Mouse (Mus musculus): ENCODE measurements around the gene Tnni1.

DNA sequence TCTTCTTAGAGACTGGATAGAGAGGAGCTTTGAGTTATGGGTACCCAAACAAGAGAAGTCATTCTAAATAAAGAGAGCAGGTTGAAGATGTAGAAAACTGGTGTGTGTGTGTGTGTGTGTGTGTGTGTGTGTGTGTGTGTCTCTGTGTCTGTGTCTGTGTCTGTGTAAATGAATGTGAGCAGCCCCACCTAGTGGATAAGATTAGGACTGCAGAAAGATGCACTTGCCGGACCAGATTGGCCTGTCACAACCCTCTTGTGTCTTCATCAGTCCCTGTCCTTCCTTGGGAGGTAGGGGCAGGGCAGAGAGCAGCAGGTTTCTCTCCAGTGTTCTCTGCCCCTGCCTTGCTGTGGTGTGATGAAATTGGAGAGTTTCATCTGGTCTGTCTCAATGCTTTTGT is 49.7 kb downstream of the Tnni1 start:
- TF ChIP-seq POLR2A (IDR thresholded peaks at IDR 0.05; ENCODE audit: borderline replicate concordance, insufficient read depth, low read length) (no peak), CTCF (IDR thresholded peaks at IDR 0.05; ENCODE audit: borderline replicate concordance, insufficient read depth, low read depth, low read length) (no peak)
